Mouse (Mus musculus) Patski (cell line): ENCODE measurements around the gene Pax4. TPM values are rescaled to one million over a fixed set of nuclear protein-coding genes. Genes with fewer than 3 reads are reported as not detected.
A peak's percentile ranks its signal among the peaks of the same experiment; 100 is the strongest.

Experiments used
- ATAC-seq: fragments of 100-300 bp; one replicate; pipeline ENCODE4 v1.8.0; 2021
- CTCF ChIA-PET: fragments of 350-600 bp; sonication (Branson Sonifier 250); formaldehyde crosslinking; loops from one replicate; lab custom pipeline; 2022; ENCODE audit warnings: inconsistent platforms; lab: Charles Lee
- POLR2A ChIA-PET: fragments of 350-600 bp; sonication (Branson Sonifier 250); formaldehyde crosslinking; loops from one replicate; lab custom pipeline; 2022; ENCODE audit warnings: antibody characterized with exemption, inconsistent platforms; lab: Charles Lee
- DNase-seq: peaks from one replicate; pipeline ENCODE4 v3.0.0-alpha.2; 2011; ENCODE audit warnings: low read depth, low spot score
- H3K27me3 ChIP-seq: fragments of 371-371 bp; one replicate; pipeline ENCODE4 v1.5.1; 2021
- CTCF ChIP-seq: fragments of 100-300 bp; IDR thresholded peaks from one replicate; pipeline ENCODE4 v1.5.1; 2021
- in situ Hi-C: fragments of 300-500 bp; cut with MboI; formaldehyde crosslinking; loops from 3 replicates; pipeline ENCODE4 v1.11.1; 2018; ENCODE audit warnings: low pct_unique_long_range_greater_than_20kb, mixed read lengths
- polyA plus RNA-seq: library from polyadenylated mRNA; unstranded; gene quantifications from one replicate; pipeline ENCODE4 v1.2.3, GENCODE M21; 2021

The Pax4 gene
- polyA plus RNA-seq, 1 experiment from 2014 or later = not detected

DNA sequence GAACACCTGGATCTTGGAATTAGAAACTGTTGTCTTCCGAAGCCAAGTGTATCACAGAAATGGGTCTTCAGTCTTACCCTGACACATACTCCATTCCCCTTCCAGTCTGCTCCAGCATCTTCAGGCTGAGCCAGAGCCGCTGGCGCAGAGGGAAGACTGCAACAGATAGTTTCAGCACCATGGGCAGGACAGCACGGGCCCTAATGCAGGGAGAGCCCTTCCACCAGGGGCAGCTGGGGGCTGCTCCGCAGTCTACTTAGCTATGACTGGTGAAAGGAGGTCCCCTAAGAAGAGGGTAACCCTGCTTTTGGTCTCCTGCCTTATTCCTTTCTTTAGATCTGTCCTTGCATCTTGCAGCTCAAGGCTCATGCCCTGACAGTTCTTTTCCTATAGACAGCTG is 1.3 kb upstream of the Pax4 start:
- no peak for TF ChIP-seq CTCF
- H3K27me3 ChIP-seq = peaks cover 41% of the 10 kb centered on the region
- ChIA-PET CTCF (interaction anchor here (2.0 kb wide), 1 partner anchor 10 kb away, joined by 6 read pairs; no protein-coding TSS in a partner anchor), POLR2A (no interaction called here)
- no peak for DNase-seq
- in situ Hi-C loops = no loop called here
- no peak for ATAC-seq

DNA sequence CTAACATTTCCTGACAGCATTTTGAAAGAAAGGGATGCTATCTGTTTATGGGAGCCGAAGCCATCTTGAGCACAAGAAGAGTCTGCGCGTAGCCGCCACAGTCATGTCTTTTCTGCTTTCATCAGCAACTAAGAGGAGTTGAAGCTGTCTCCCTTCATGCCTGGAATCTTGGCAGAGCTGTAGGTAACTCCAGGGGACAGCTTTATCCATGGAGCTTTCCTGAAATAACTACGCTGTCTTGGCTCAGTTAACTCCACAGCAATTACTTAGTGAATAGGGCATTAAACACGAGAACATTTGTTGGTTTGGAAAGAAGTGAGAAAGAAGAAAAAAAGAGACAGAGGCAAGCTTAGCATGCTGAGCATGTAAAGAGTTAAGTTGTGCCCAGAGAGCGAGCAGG is 1.2 kb downstream of the Pax4 start:
- ChIA-PET POLR2A (no interaction called here), CTCF (no interaction called here)
- DNase-seq (no peak), ATAC-seq (no peak)
- TF ChIP-seq CTCF = no peak
- in situ Hi-C loops = no loop called here
- H3K27me3 ChIP-seq = peaks cover 31% of the 10 kb centered on the region

DNA sequence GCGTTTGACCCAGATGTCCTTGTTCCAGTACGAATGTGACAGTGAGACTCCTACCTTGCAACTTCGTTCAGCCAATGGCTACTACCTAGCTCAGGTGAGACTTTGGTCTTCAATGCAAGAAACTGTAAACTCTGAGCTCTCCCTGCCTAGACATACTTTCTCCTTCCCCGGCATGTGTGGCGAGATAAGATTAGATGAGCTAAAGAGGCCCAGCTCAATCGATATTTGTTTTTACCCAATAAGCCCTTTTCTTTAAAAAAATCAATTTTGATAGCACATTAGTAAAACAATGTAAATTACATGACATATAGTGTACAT is 17.7 kb downstream of the Pax4 start:
- TF ChIP-seq CTCF = no peak
- in situ Hi-C loops = no loop called here
- ATAC-seq = no peak
- ChIA-PET CTCF (interaction anchor here (0.9 to 1.4 kb wide), 2 partner anchors 16 to 38 kb away, joined by 3 read pairs; no protein-coding TSS in a partner anchor), POLR2A (interaction anchor here (0.7 kb wide), 1 partner anchor 44 kb away, joined by 3 read pairs; the partner anchor contains the start of gene Snd1)
- no peak for DNase-seq
- H3K27me3 ChIP-seq = no peaks in the 10 kb centered on the region

DNA sequence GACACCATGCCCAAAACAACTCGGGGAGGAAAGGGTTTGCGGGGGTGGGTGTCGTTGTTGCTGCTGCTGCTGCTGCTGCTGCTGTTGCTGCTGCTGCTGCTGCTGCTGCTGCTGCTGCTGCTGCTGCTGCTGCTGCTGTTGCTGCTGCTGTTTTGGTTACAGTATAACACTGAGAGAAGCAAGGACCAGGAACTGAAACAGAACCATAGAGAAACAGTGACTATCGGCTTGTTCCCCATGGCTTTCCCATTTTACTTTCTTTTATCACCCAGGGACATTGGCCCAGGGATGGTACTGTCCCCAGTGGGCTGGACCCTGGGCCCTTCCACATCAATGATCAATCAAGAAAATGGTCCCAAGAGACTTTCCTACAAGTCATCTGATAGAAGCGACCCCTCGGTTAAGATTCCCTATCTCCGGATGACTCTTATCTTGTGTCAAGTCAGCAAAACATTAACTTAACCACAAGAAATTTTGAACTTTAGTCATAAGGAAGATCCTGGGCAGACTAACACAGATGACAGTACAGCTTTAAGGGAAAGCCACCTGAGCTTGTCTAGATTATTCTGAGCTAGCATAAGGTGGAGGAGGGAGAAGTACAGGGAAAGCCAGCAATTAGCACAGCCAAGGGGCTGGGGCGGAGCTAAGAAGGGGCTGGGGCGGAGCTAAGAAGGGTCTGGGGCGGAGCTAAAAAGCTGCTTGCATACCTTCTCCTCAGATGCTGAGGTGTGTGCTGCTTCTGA is 18.2 kb downstream of the Pax4 start:
- TF ChIP-seq CTCF = no peak
- ChIA-PET POLR2A (interaction anchor here (0.7 kb wide), 1 partner anchor 44 kb away, joined by 3 read pairs; the partner anchor contains the start of gene Snd1), CTCF (interaction anchor here (1.4 kb wide), 1 partner anchor 16 kb away, joined by 3 read pairs; no protein-coding TSS in a partner anchor)
- in situ Hi-C loops = no loop called here
- H3K27me3 ChIP-seq = no peaks in the 10 kb centered on the region
- ATAC-seq (no peak), DNase-seq (no peak)

DNA sequence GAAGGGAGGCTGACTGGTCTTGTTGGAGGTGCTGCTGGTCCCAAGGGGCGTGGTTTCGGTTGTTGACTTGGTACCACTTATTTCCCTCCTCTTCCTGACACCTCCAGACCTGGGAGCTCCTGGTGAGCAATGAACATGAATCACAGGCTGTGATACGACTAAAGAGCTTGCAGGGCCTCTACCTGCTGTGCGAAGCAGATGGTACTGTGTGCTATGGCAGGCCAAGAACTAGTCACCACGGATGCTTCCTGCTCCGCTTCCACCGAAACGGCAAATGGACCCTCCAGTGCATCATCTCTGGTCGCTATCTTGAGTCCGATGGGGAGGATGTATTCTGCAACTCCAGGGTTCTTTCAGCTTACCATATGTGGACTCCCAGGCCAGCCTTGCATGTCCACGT is 19.3 kb downstream of the Pax4 start:
- TF ChIP-seq CTCF = no peak
- no peaks in the 10 kb centered on the region for H3K27me3 ChIP-seq
- DNase-seq (no peak), ATAC-seq (no peak)
- CTCF ChIA-PET = no interaction called here
- in situ Hi-C loops = loop anchor here (5.0 to 10.0 kb wide), 3 partner anchors 47 to 715 kb away; partner anchors contain the start of gene Snd1
- POLR2A ChIA-PET = no interaction called here

DNA sequence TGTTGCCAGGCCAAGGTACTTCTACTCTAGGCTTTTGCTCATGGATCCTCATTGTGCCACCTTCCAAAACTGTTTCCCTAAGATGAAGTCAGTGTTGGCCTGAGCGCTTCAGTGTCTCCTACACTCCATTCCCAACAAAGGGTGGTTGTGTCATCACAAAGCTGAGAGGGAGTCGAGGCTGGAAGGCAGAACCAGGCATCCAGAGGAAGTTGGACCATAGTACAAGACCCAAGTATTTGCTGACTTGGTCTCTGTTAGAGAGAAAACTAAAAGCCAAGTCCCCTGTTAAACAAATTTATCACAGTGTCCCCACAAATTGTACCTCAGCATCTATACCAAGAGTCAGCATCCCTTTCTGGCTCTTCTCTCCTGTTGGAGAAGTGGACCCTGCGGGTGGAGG is 20.9 kb downstream of the Pax4 start, which contains the start of gene Gcc1:
Gene Gcc1, minus strand, starts transcription at position 101 of the 400 bp plus-strand sequence.
- POLR2A ChIA-PET = no interaction called here

DNA sequence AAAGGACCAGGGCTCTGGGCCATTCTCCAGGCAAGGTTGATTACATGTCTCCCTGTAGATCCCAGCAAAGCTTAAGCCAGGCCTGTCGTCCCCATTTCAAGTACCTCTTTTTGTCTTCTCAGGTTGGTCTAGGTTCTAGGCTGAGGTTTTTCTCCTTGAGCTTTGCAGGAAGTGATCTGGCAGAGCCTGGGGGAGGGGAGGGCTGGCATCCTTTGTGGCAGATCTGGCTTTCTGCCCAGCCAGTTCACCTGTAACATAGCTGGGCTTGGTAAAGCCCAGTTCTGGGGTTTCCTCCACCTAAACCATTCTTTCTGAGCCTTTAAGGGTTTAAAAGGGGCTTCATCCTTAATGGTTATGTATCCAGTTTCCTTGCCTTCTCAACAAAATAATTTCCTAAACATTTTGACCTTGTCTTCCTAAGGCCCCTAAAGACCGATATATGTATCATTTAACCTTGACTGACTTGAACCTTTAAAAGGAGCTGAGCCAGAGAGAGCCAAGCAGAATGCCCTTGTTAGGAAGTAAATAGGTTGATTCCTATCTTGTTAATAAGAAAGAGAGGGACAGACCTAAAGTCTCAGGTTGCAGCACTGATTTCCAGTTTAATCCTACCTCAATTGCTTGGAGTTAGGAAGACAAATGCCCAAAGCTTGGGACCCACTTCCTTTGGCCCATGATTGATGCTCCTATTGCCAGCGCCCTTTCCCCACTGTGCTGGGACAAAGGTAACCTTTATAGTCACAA is 21.9 kb downstream of the Pax4 start, which contains the start of gene Fscn3:
Gene Fscn3, plus strand, starts transcription at position 694 of the 744 bp plus-strand sequence.
- H3K27me3 ChIP-seq = no peaks in the 10 kb centered on the region
- TF ChIP-seq CTCF = no peak
- ChIA-PET POLR2A (no interaction called here), CTCF (interaction anchor here (0.8 kb wide), 1 partner anchor 597 kb away, joined by 3 read pairs; no protein-coding TSS in a partner anchor)
- in situ Hi-C loops = loop anchor here (5.0 to 10.0 kb wide), 3 partner anchors 50 to 718 kb away; partner anchors contain the start of gene Snd1
- ATAC-seq (no peak), DNase-seq (no peak)

More for the DNA sequence above, 20.9 kb downstream of the Pax4 start, which contains the start of gene Gcc1:
- ATAC-seq (no peak), DNase-seq (no peak)
- TF ChIP-seq CTCF = no peak
- in situ Hi-C loops = loop anchor here (5.0 to 10.0 kb wide), 3 partner anchors 49 to 717 kb away; partner anchors contain the start of gene Snd1
- no peaks in the 10 kb centered on the region for H3K27me3 ChIP-seq
- CTCF ChIA-PET = no interaction called here

DNA sequence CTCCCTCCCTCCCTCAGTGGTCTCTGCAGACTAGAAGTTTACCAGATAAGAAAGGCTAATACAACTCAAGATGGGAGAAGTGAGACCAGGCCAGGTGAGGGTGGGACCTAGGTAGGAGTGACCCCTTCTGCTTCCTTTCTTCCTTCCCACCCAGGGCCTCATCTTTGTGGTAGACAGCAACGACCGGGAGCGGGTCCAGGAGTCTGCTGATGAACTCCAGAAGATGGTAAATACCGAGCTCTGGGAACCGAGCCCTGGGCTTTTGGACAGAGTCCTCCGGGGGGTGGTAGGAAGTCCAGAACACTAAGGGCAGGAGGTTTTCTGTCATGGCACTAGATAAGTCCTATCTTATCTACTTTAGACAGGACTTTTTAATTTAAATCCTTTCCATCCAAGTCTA is 24.1 kb downstream of the Pax4 start:
- no peak for TF ChIP-seq CTCF

DNA sequence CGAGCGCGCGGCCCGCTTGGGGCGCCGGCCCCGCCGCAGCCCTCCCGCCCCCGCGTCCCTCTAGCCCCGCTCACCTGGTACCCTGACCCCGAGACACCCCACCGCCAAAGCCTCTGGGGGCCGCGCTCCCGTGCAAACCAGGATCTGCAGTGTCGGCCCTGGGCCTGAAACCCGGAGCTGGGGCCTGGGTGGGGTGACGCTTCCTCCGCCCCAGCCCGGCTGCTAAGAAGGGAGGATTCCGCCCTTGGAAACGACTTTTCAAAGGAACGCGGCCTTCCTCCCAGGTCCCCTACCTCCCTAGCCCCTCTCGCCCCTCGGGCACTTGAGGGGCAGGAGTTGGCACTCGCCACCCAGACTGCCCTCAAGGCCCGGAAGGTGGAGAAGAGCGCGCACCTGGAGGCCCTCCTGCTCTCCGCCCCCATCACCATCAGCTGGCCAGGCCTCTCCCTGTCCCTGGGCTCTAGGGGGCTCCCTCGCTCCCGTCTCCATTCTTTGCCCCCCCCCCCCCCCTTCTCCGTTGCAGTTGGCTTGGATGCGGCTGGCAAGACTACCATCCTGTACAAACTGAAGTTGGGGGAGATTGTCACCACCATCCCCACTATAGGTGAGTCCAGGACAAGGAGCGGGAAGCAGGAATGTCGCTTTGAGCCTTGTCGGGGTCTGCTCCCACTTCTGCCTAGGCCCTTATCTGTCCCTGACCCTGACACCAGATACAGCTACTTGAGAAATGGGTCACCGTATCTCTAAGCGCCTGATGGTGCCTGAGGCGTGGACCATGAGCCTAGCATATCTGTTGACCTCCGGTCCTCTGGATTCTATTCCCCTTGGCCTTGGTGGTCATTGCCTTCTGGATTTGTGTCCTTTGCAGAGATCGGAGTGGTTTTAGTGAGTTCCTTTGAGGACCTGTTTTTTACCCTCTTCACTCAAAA is 25.1 kb downstream of the Pax4 start:
- TF ChIP-seq CTCF = no peak
- no peak for DNase-seq
- ATAC-seq = peak; percentile 33
- ChIA-PET CTCF (interaction anchor here (1.4 kb wide), 1 partner anchor 37 kb away, joined by 3 read pairs; no protein-coding TSS in a partner anchor), POLR2A (interaction anchor here (1.1 kb wide), 1 partner anchor 49 kb away, joined by 4 read pairs; no protein-coding TSS in a partner anchor)
- no peaks in the 10 kb centered on the region for H3K27me3 ChIP-seq
- in situ Hi-C loops = loop anchor here (10.0 kb wide), 2 partner anchors 601 to 721 kb away; no protein-coding TSS in a partner anchor

More for the DNA sequence above, 24.1 kb downstream of the Pax4 start:
- in situ Hi-C loops = loop anchor here (5.0 to 10.0 kb wide), 3 partner anchors 52 to 720 kb away; partner anchors contain the start of gene Snd1
- POLR2A ChIA-PET = no interaction called here
- ATAC-seq (no peak), DNase-seq (no peak)
- H3K27me3 ChIP-seq = no peaks in the 10 kb centered on the region
- CTCF ChIA-PET = interaction anchor here (1.3 kb wide), 1 partner anchor 36 kb away, joined by 5 read pairs; no protein-coding TSS in a partner anchor
